Mouse (Mus musculus) MEL-GATA-1-ER (cell line): ENCODE measurements around the gene Evi5.

Experiments used
- DNase-seq: peaks from one replicate; pipeline ENCODE4 v3.0.0-alpha.2; 2012; ENCODE audit warnings: low read depth; ENCODE audit errors: extremely low read depth

The Evi5 gene

GRCm38 (mm10) chr5:107807496-107807895 lies 67.4 kb downstream of the Evi5 start:
- no peak for DNase-seq

- DNase-seq = no peak
These were observed 72.3 kb downstream of the Evi5 start for GRCm38 (mm10) chr5:107802621-107803020.

GRCm38 (mm10) chr5:107801234-107801633 lies 73.7 kb downstream of the Evi5 start:
- DNase-seq = no peak

GRCm38 (mm10) chr5:107798290-107798689 lies 76.6 kb downstream of the Evi5 start:
- DNase-seq = no peak

GRCm38 (mm10) chr5:107793927-107794326 lies 81.0 kb downstream of the Evi5 start:
- DNase-seq = no peak

GRCm38 (mm10) chr5:107793258-107793657 lies 81.6 kb downstream of the Evi5 start:
- DNase-seq = no peak

- DNase-seq = no peak
These were observed 82.4 kb downstream of the Evi5 start for GRCm38 (mm10) chr5:107792516-107792915.

- DNase-seq = no peak
These were observed 82.9 kb downstream of the Evi5 start for GRCm38 (mm10) chr5:107791966-107792365.

- DNase-seq = no peak
These were observed 85.4 kb downstream of the Evi5 start for GRCm38 (mm10) chr5:107789492-107789891.

GRCm38 (mm10) chr5:107787682-107788443 lies 87.0 kb downstream of the Evi5 start:
- no peak for DNase-seq

- DNase-seq = no peak
These were observed 92.5 kb downstream of the Evi5 start for GRCm38 (mm10) chr5:107782360-107782759.

GRCm38 (mm10) chr5:107778763-107779162 lies 96.1 kb downstream of the Evi5 start:
- DNase-seq = no peak

GRCm38 (mm10) chr5:107777545-107777830 lies 97.4 kb downstream of the Evi5 start:
- no peak for DNase-seq

GRCm38 (mm10) chr5:107776777-107777544 lies 97.9 kb downstream of the Evi5 start:
- DNase-seq = no peak

GRCm38 (mm10) chr5:107775875-107776274 lies 99.0 kb downstream of the Evi5 start:
- DNase-seq = no peak

- no peak for DNase-seq
These were observed 102.9 kb downstream of the Evi5 start for GRCm38 (mm10) chr5:107772049-107772448.

GRCm38 (mm10) chr5:107768224-107768623 lies 106.7 kb downstream of the Evi5 start:
- DNase-seq = peak; percentile 74

- no peak for DNase-seq
These were observed 109.0 kb downstream of the Evi5 start for GRCm38 (mm10) chr5:107765946-107766345.

- no peak for DNase-seq
These were observed 110.4 kb downstream of the Evi5 start for GRCm38 (mm10) chr5:107764486-107764885.

GRCm38 (mm10) chr5:107763674-107764073 lies 111.2 kb downstream of the Evi5 start:
- DNase-seq = no peak

- peak; percentile 99 for DNase-seq
These were observed 115.8 kb downstream of the Evi5 start for GRCm38 (mm10) chr5:107759121-107759520.

GRCm38 (mm10) chr5:107756072-107756471 lies 118.8 kb downstream of the Evi5 start:
- DNase-seq = no peak

GRCm38 (mm10) chr5:107754740-107755139 lies 120.2 kb downstream of the Evi5 start:
- no peak for DNase-seq
